Mouse (Mus musculus) gastrocnemius, postnatal 25 days (tissue): ENCODE measurements around the gene Kifc1. TPM values are rescaled to one million over a fixed set of nuclear protein-coding genes. Genes with fewer than 3 reads are reported as not detected.
"Not testable (repeated sequence)": the region's sequence is repeated elsewhere in the genome, so short reads cannot be mapped to it uniquely, and the experiment has no call there.

Source experiments
- DNase-seq: peaks from one replicate; pipeline ENCODE4 v3.0.0; 2022
- total RNA-seq, 2 experiments: library from RNA; stranded (reverse); gene quantifications; 1 replicate in 1 of 2; 2 replicates in 1 of 2; pipeline ENCODE4 v1.2.3; 2021

Gene Kifc1
- total RNA-seq, 2 experiments from 2014 or later = 0.95 to 1.0 TPM

GRCm38 (mm10) chr17:33919351-33920281 lies 29.2 kb upstream of the Kifc1 start:
- DNase-seq = peak; percentile 81

- no peak for DNase-seq
Observed at GRCm38 (mm10) chr17:33918293-33919203, 28.1 kb upstream of the Kifc1 start.

GRCm38 (mm10) chr17:33917656-33918292 lies 27.3 kb upstream of the Kifc1 start:
- DNase-seq = no peak

- DNase-seq = no peak
Observed at GRCm38 (mm10) chr17:33916847-33917655, 26.6 kb upstream of the Kifc1 start.

GRCm38 (mm10) chr17:33916294-33916693 lies 25.8 kb upstream of the Kifc1 start:
- DNase-seq = no peak

GRCm38 (mm10) chr17:33915671-33916250 lies 25.3 kb upstream of the Kifc1 start, which contains the start of the genes Tapbp and Zbtb22:
Gene Tapbp, plus strand, starts transcription at chr17:33915899.
Gene Zbtb22, plus strand, starts transcription at chr17:33915904.
- peak; percentile 97 for DNase-seq

- DNase-seq = no peak
Observed at GRCm38 (mm10) chr17:33914969-33915391, 24.5 kb upstream of the Kifc1 start.

GRCm38 (mm10) chr17:33913905-33914304 lies 23.4 kb upstream of the Kifc1 start:
- DNase-seq = no peak

GRCm38 (mm10) chr17:33913264-33913663 lies 22.8 kb upstream of the Kifc1 start:
- DNase-seq = no peak

- no peak for DNase-seq
Observed at GRCm38 (mm10) chr17:33911813-33912414, 21.5 kb upstream of the Kifc1 start.

- DNase-seq = no peak
Observed at GRCm38 (mm10) chr17:33911052-33911812, 20.8 kb upstream of the Kifc1 start.

GRCm38 (mm10) chr17:33910346-33911051 lies 20.0 kb upstream of the Kifc1 start:
- no peak for DNase-seq

- DNase-seq = no peak
Observed at GRCm38 (mm10) chr17:33909869-33910250, 19.4 kb upstream of the Kifc1 start.

GRCm38 (mm10) chr17:33909077-33909868 lies 18.8 kb upstream of the Kifc1 start, which contains the start of gene Daxx:
Gene Daxx, plus strand, starts transcription at chr17:33909414.
- peak; percentile 99 for DNase-seq

GRCm38 (mm10) chr17:33908331-33909076 lies 18.0 kb upstream of the Kifc1 start:
- DNase-seq = no peak

- DNase-seq = not testable (repeated sequence)
Observed at GRCm38 (mm10) chr17:33904835-33905234, 14.4 kb upstream of the Kifc1 start, which contains the start of gene Platr17. Gene Platr17, plus strand, starts transcription at chr17:33905135.
